ENCODE assay signal across 9 mouse cellular contexts in genomic region chr12:70707629-70708289, GRCm38 (mm10).
A peak's percentile ranks its signal among the peaks of the same experiment; 100 is the strongest.
DNase-seq lines count a peak whose midpoint lies in the region; ATAC-seq and TF ChIP-seq lines count a peak whose summit lies in the region.
"Had no signal": no experiment of that assay in that cellular context is flagged by ENCODE, and none has a peak within 500 bp of the region (broad histone marks: within the 10 kb centered on the region; RNA-seq: fewer than 3 reads in every experiment).

No protein-coding gene starts in this region.

- TF ChIP-seq EP300 in liver, embryonic 14.5 days (IDR thresholded peaks at IDR 0.05; ENCODE audit: low read depth): no peak

- WGBS in heart, embryonic 10.5 days: 62% methylated on average over 6 of the region's 6 CpGs
- WGBS in liver, embryonic 14.5 days (ENCODE audit: insufficient replicate concordance): 32% methylated on average over 6 of the region's 6 CpGs

- H3K9ac ChIP-seq in liver, embryonic 14.5 days (replicated peaks): no peak overlapping the region

- H3K4me2 ChIP-seq in liver, embryonic 14.5 days (ENCODE audit: low read depth): no peak overlapping the region

- peak overlapping the region; percentile 22; the same call in 1 of the 2 replicates for H3K27ac ChIP-seq in heart, embryonic 10.5 days
- H3K27ac ChIP-seq in liver, embryonic 14.5 days: no peak overlapping the region
- H3K27ac ChIP-seq in layer of hippocampus, adult 2 months: no peak overlapping the region

- H3K36me3 ChIP-seq in heart, embryonic 10.5 days: no peaks in the 10 kb centered on the region
- no peaks in the 10 kb centered on the region for H3K36me3 ChIP-seq in liver, embryonic 14.5 days (replicated peaks; ENCODE audit: control insufficient read depth, insufficient read depth, low read depth)

- no peak for TF ChIP-seq CTCF in liver, embryonic 14.5 days (IDR thresholded peaks at IDR 0.05; ENCODE audit: low read depth)
- TF ChIP-seq CTCF in layer of hippocampus, adult 2 months (conservative IDR thresholded peaks at IDR 0.05): no peak

- H3K4me1 ChIP-seq in heart, embryonic 10.5 days: peaks cover 18% of the 10 kb centered on the region; the same call in 1 of the 2 replicates
- peaks cover 0 to 9% of the 10 kb centered on the region in 2 experiments; a peak in 2 of 4 replicates for H3K4me1 ChIP-seq in liver, embryonic 14.5 days (replicated peaks; ENCODE audit: control insufficient read depth in 2 of 2, insufficient read depth in 2 of 2, low read length in 1 of 2)

- ATAC-seq in liver, embryonic 14.5 days (ENCODE audit: insufficient read depth): peak; percentile 76

- H3K27me3 ChIP-seq in heart, embryonic 10.5 days (ENCODE audit: insufficient read depth, poor library complexity, severe bottlenecking): no peaks in the 10 kb centered on the region
- no peaks in the 10 kb centered on the region for H3K27me3 ChIP-seq in liver, embryonic 14.5 days (ENCODE audit: control insufficient read depth, insufficient read depth, low read length)

- H3K4me3 ChIP-seq in heart, embryonic 10.5 days: no peak overlapping the region
- no peak overlapping the region for H3K4me3 ChIP-seq in liver, embryonic 14.5 days (ENCODE audit: insufficient read depth in 1 of 2, low read depth in 2 of 2, low read length in 2 of 2)
- no peak overlapping the region for H3K4me3 ChIP-seq in layer of hippocampus, adult 2 months

- DNase-seq in lung, adult 18-20 months: peak; percentile 52 to 67
- no peak for DNase-seq in lung, postnatal 14 days
- no peak for DNase-seq in heart, embryonic 10.5 days (ENCODE audit: low spot score)
- peak; percentile 19 to 22 (median 22) for DNase-seq in liver, embryonic 14.5 days (ENCODE audit: low read depth in 3 of 3, low spot score in 3 of 3)
- DNase-seq in urinary bladder, postnatal 14 days (ENCODE audit: low spot score): peak; percentile 72
- DNase-seq in spleen, postnatal 14 days (ENCODE audit: low spot score in 2 of 2): no peak
- no peak for DNase-seq in spleen, postnatal 36 days (ENCODE audit: low spot score in 2 of 2)
- DNase-seq in layer of hippocampus, adult 2 months (ENCODE audit: low spot score in 2 of 2): no peak
- DNase-seq: cerebellum, postnatal 36 days had no signal

- no peaks in the 10 kb centered on the region for H3K9me3 ChIP-seq in heart, embryonic 10.5 days
- H3K9me3 ChIP-seq in liver, embryonic 14.5 days (ENCODE audit: control insufficient read depth, low read length): no peaks in the 10 kb centered on the region

Comparison
In these comparisons a context has a peak if more than half of its experiments do, and no peak if none do; other contexts are left out.
1. DNase-seq: peak in lung, adult 18-20 months (2 of 2), liver, embryonic 14.5 days (3 of 3) and urinary bladder, postnatal 14 days (single experiment); none in lung, postnatal 14 days (single experiment), heart, embryonic 10.5 days (single experiment), spleen, postnatal 14 days (0 of 2), spleen, postnatal 36 days (0 of 2) and layer of hippocampus, adult 2 months (0 of 2).